Mouse (Mus musculus) left cerebral cortex, postnatal 14 days (tissue): Measurements from ENCODE around the gene Gm14548. TPM values are rescaled to one million over a fixed set of nuclear protein-coding genes. Genes with fewer than 3 reads are reported as not detected.
"Not testable (repeated sequence)": the region's sequence is repeated elsewhere in the genome, so short reads cannot be mapped to it uniquely, and the experiment has no call there.

Experiments used
- DNase-seq, 2 experiments: peaks; one replicate each; pipeline ENCODE4 v3.0.0; 2021 to 2022; ENCODE audit warnings: low spot score in 2 of 2, mixed read lengths in 1 of 2
- intact Hi-C: fragments of 180-260 bp; cut with DNase I; formaldehyde crosslinking; loops from one replicate; pipeline ENCODE4 v1.15.1; 2025
- long read RNA-seq, 2 experiments: library from polyadenylated mRNA; stranded (forward); transcript quantifications; one replicate each; pipeline ENCODE4 v2.0.0; 2021
- total RNA-seq, 2 experiments: library from RNA; stranded (reverse); gene quantifications; 2 replicates each; pipeline ENCODE4 v1.2.3; 2021

Gene Gm14548
- not detected for total RNA-seq
- long read RNA-seq, experiment 1, result 0 reads
- long read RNA-seq, experiment 2, result 0 reads

GRCm38 (mm10) chr7:3898036-3898590 is at the start of gene Gm14548:
TSS of gene Gm14548 (minus strand) at chr7:3898120.
- intact Hi-C loops, DNase-seq: not testable (repeated sequence)

- intact Hi-C loops, result no loop called here
- DNase-seq, result no peak
These were observed 48.2 kb upstream of the Gm14548 start for GRCm38 (mm10) chr7:3946117-3946516.

GRCm38 (mm10) chr7:3940915-3941314 is 43.0 kb upstream of the Gm14548 start:
- no peak for DNase-seq
- intact Hi-C loops, result no loop called here

- DNase-seq, result no peak
- intact Hi-C loops, result no loop called here
These were observed 42.1 kb upstream of the Gm14548 start for GRCm38 (mm10) chr7:3939866-3940525.

- DNase-seq, result peak in 1 of 2 experiments; percentile 2
- intact Hi-C loops, result not testable (repeated sequence)
These were observed 37.6 kb upstream of the Gm14548 start for GRCm38 (mm10) chr7:3935473-3935872.

- DNase-seq, intact Hi-C loops: not testable (repeated sequence)
These were observed 17.5 kb upstream of the Gm14548 start, which contains the start of gene Lilra6 for GRCm38 (mm10) chr7:3915387-3915786. TSS of gene Lilra6 (minus strand) at chr7:3915503.

- DNase-seq, result no peak
- intact Hi-C loops, result no loop called here
These were observed 5.8 kb upstream of the Gm14548 start for GRCm38 (mm10) chr7:3903704-3904103.

- intact Hi-C loops, DNase-seq: not testable (repeated sequence)
These were observed 22.9 kb downstream of the Gm14548 start for GRCm38 (mm10) chr7:3875032-3875431.

- intact Hi-C loops, DNase-seq: not testable (repeated sequence)
These were observed 53.0 kb downstream of the Gm14548 start, which contains the start of gene Pira2 for GRCm38 (mm10) chr7:3844951-3845350. TSS of gene Pira2 (minus strand) at chr7:3845051.

GRCm38 (mm10) chr7:3837854-3838253 is 60.1 kb downstream of the Gm14548 start:
- intact Hi-C loops, DNase-seq: not testable (repeated sequence)

Other genes starting within 250 kb of the Gm14548 start
- gene Leng1, start 232.3 kb downstream of the Gm14548 start, total RNA-seq, result 1 to 10 TPM; 4.0 to 4.9 TPM
- gene Tmc4, start 220.6 kb downstream of the Gm14548 start, total RNA-seq, result 1 to 10 TPM; 4.3 to 4.6 TPM
- 10 to 100 TPM; 61.2 to 74.1 TPM for gene Tsen34, start 205.3 kb downstream of the Gm14548 start, total RNA-seq
- gene Mboat7, start 204.6 kb downstream of the Gm14548 start, total RNA-seq, result 100 to 1,000 TPM; 165 to 167 TPM
- gene Rps9, start 194.1 kb downstream of the Gm14548 start, total RNA-seq, result 100 to 1,000 TPM; 367 to 392 TPM
- under 1 TPM; 0.09 to 0.15 TPM for gene Pirb, start 177.7 kb downstream of the Gm14548 start, total RNA-seq
- gene Gm15448, start 72.4 kb downstream of the Gm14548 start, total RNA-seq, result not detected
- gene Pira2, start 53.1 kb downstream of the Gm14548 start, total RNA-seq, result not detected
- not detected for gene Lilra6, start 17.4 kb upstream of the Gm14548 start, total RNA-seq
- 1 to 10 TPM; 6.5 to 6.7 TPM for gene Lair1, start 165.1 kb upstream of the Gm14548 start, total RNA-seq
- gene Ttyh1, start 221.3 kb upstream of the Gm14548 start, total RNA-seq, result 100 to 1,000 TPM; 837 to 867 TPM
- gene Leng8, start 238.9 kb upstream of the Gm14548 start, total RNA-seq, result 100 to 1,000 TPM; 152 TPM